Mouse (Mus musculus) neural tube, embryonic 15.5 days (tissue): Measurements from ENCODE around the gene Loxl1. TPM values are rescaled to one million over a fixed set of nuclear protein-coding genes. Genes with fewer than 3 reads are reported as not detected.

Experiments
- ATAC-seq: fragments of 200-750 bp; cut with Nextera tagmentation; 2 replicates; pipeline ENCODE4 v1.8.0; 2017; ENCODE audit warnings: mild to moderate bottlenecking, moderate TSS enrichment, moderate library complexity; ENCODE audit not compliant: low FRiP score
- H3K27ac ChIP-seq: fragments of 300-500 bp; sonication (generic); replicated peaks from 2 replicates; pipeline ENCODE4 v1.5.1; 2015; ENCODE audit warnings: mild to moderate bottlenecking, inconsistent platforms
- H3K27me3 ChIP-seq: fragments of 300-500 bp; sonication (generic); replicated peaks from 2 replicates; pipeline ENCODE4 v1.6.1; 2015; ENCODE audit warnings: inconsistent platforms
- H3K36me3 ChIP-seq: fragments of 300-500 bp; sonication (generic); 2 replicates; pipeline ENCODE4 v1.6.1; 2015; ENCODE audit warnings: inconsistent platforms
- H3K4me1 ChIP-seq: fragments of 300-500 bp; sonication (generic); 2 replicates; pipeline ENCODE4 v1.6.1; 2015; ENCODE audit warnings: inconsistent platforms
- H3K4me2 ChIP-seq: fragments of 300-500 bp; sonication (generic); 2 replicates; pipeline ENCODE4 v1.6.1; 2015; ENCODE audit warnings: inconsistent platforms, mild to moderate bottlenecking, moderate library complexity
- H3K4me3 ChIP-seq: fragments of 300-500 bp; sonication (generic); replicated peaks from 2 replicates; pipeline ENCODE4 v1.5.1; 2015; ENCODE audit warnings: mild to moderate bottlenecking, inconsistent platforms
- H3K9ac ChIP-seq: fragments of 300-500 bp; sonication (generic); replicated peaks from 2 replicates; pipeline ENCODE4 v1.6.1; 2015; ENCODE audit warnings: mild to moderate bottlenecking, inconsistent platforms
- H3K9me3 ChIP-seq: fragments of 300-500 bp; sonication (generic); replicated peaks from 2 replicates; pipeline ENCODE4 v1.6.1; 2016; ENCODE audit warnings: inconsistent platforms
- WGBS: fragments of 180-500 bp; shearing (Covaris S2); methylation state at CpG from one replicate; pipeline ENCODE4 v1.1.7; 2015; ENCODE audit warnings: mixed read lengths; 5-methylcytosine and 5-hydroxymethylcytosine counted together
- polyA plus RNA-seq: library from polyadenylated mRNA; unstranded; fragments of >200 nt; fragmentation: Nextera tagmentation; extraction: Ambion mirVana; gene quantifications from 2 replicates; pipeline ENCODE4 v1.2.1, GENCODE M21; 2015

Loxl1 gene
- polyA plus RNA-seq, result 10.2 and 12.1 TPM in 2 replicates

GRCm38 (mm10) chr9:58312944-58313359 lies at the start of gene Loxl1:
Gene Loxl1 (minus strand): TSS chr9:58313186.
- no peak within 1 kb of the TSS for H3K27ac ChIP-seq
- peak; percentile 33; the same call in 1 of the 2 replicates for ATAC-seq

GRCm38 (mm10) chr9:58361956-58362355 lies 49.0 kb upstream of the Loxl1 start:
- Histone ChIP-seq H3K4me1 (no peaks in the 10 kb centered on the region), H3K9me3 (no peaks in the 10 kb centered on the region), H3K4me2 (no peak overlapping the region), H3K9ac (no peak overlapping the region), H3K27ac (no peak overlapping the region), H3K36me3 (no peaks in the 10 kb centered on the region), H3K27me3 (no peaks in the 10 kb centered on the region), H3K4me3 (no peak overlapping the region)
- 78% methylated on average over 7 of the region's 7 CpGs for WGBS
- ATAC-seq, result no peak

More at GRCm38 (mm10) chr9:58312944-58313359, at the start of gene Loxl1:
- peaks cover 23% of the 10 kb centered on the region for H3K27me3 ChIP-seq
- H3K9ac ChIP-seq, result peak within 1 kb of the TSS; percentile 38; the same call in 1 of the 2 replicates
- H3K4me1 ChIP-seq, result peaks cover 50% of the 10 kb centered on the region
- no peaks in the 10 kb centered on the region for H3K9me3 ChIP-seq
- H3K4me2 ChIP-seq, result peak within 1 kb of the TSS; percentile 65
- H3K4me3 ChIP-seq, result peak within 1 kb of the TSS; percentile 38
- WGBS, result 1% methylated on average over 21 of the region's 21 CpGs
- no peaks in the 10 kb centered on the region for H3K36me3 ChIP-seq

- Histone ChIP-seq H3K9ac (no peak overlapping the region), H3K4me1 (no peaks in the 10 kb centered on the region), H3K4me3 (no peak overlapping the region), H3K27ac (no peak overlapping the region), H3K36me3 (no peaks in the 10 kb centered on the region), H3K4me2 (no peak overlapping the region), H3K27me3 (no peaks in the 10 kb centered on the region), H3K9me3 (no peaks in the 10 kb centered on the region)
- WGBS, result 75% methylated on average over 1 of the region's 1 CpGs
- no peak for ATAC-seq
Observed at GRCm38 (mm10) chr9:58361373-58361772, 48.4 kb upstream of the Loxl1 start.

- H3K36me3 ChIP-seq, result no peaks in the 10 kb centered on the region
- peak overlapping the region; percentile 9; the same call in 1 of the 2 replicates for H3K27ac ChIP-seq
- H3K4me1 ChIP-seq, result peaks cover 16% of the 10 kb centered on the region
- ATAC-seq, result no peak
- no peak overlapping the region for H3K9ac ChIP-seq
- no peak overlapping the region for H3K4me2 ChIP-seq
- WGBS, result 13% methylated on average over 6 of the region's 6 CpGs
- no peaks in the 10 kb centered on the region for H3K9me3 ChIP-seq
- H3K4me3 ChIP-seq, result no peak overlapping the region
- H3K27me3 ChIP-seq, result no peaks in the 10 kb centered on the region
Observed at GRCm38 (mm10) chr9:58355262-58356050, 42.5 kb upstream of the Loxl1 start.

GRCm38 (mm10) chr9:58354701-58355100 lies 41.7 kb upstream of the Loxl1 start:
- no peak overlapping the region for H3K9ac ChIP-seq
- H3K9me3 ChIP-seq, result no peaks in the 10 kb centered on the region
- WGBS, result 80% methylated on average over 6 of the region's 6 CpGs
- no peaks in the 10 kb centered on the region for H3K36me3 ChIP-seq
- no peaks in the 10 kb centered on the region for H3K27me3 ChIP-seq
- peaks cover 16% of the 10 kb centered on the region for H3K4me1 ChIP-seq
- H3K4me3 ChIP-seq, result no peak overlapping the region
- no peak overlapping the region for H3K4me2 ChIP-seq
- no peak overlapping the region for H3K27ac ChIP-seq
- ATAC-seq, result no peak

- no peak for ATAC-seq
- 84% methylated on average over 6 of the region's 6 CpGs for WGBS
Observed at GRCm38 (mm10) chr9:58353224-58353623, 40.2 kb upstream of the Loxl1 start.

GRCm38 (mm10) chr9:58347795-58348194 lies 34.8 kb upstream of the Loxl1 start:
- Histone ChIP-seq H3K27ac (no peak overlapping the region), H3K9ac (no peak overlapping the region), H3K4me2 (no peak overlapping the region), H3K36me3 (no peaks in the 10 kb centered on the region), H3K4me1 (peaks cover 10% of the 10 kb centered on the region), H3K4me3 (no peak overlapping the region), H3K9me3 (no peaks in the 10 kb centered on the region), H3K27me3 (no peaks in the 10 kb centered on the region)
- 92% methylated on average over 6 of the region's 6 CpGs for WGBS
- ATAC-seq, result no peak

More at GRCm38 (mm10) chr9:58353224-58353623, 40.2 kb upstream of the Loxl1 start:
- no peak overlapping the region for H3K9ac ChIP-seq
- H3K4me2 ChIP-seq, result no peak overlapping the region
- H3K27me3 ChIP-seq, result no peaks in the 10 kb centered on the region
- no peaks in the 10 kb centered on the region for H3K36me3 ChIP-seq
- H3K4me1 ChIP-seq, result peaks cover 16% of the 10 kb centered on the region
- no peak overlapping the region for H3K4me3 ChIP-seq
- H3K27ac ChIP-seq, result no peak overlapping the region
- no peaks in the 10 kb centered on the region for H3K9me3 ChIP-seq

- Histone ChIP-seq H3K4me1 (peaks cover 10% of the 10 kb centered on the region), H3K27ac (no peak overlapping the region), H3K36me3 (no peaks in the 10 kb centered on the region), H3K27me3 (no peaks in the 10 kb centered on the region), H3K4me2 (no peak overlapping the region), H3K9ac (no peak overlapping the region), H3K9me3 (no peaks in the 10 kb centered on the region), H3K4me3 (no peak overlapping the region)
- ATAC-seq, result no peak
- 24% methylated on average over 10 of the region's 10 CpGs for WGBS
Observed at GRCm38 (mm10) chr9:58346498-58346897, 33.5 kb upstream of the Loxl1 start.

- 62% methylated on average over 7 of the region's 7 CpGs for WGBS
- Histone ChIP-seq H3K27me3 (no peaks in the 10 kb centered on the region), H3K36me3 (no peaks in the 10 kb centered on the region), H3K4me1 (peaks cover 10% of the 10 kb centered on the region), H3K9ac (no peak overlapping the region), H3K4me2 (no peak overlapping the region), H3K9me3 (no peaks in the 10 kb centered on the region), H3K4me3 (no peak overlapping the region), H3K27ac (no peak overlapping the region)
- ATAC-seq, result no peak
Observed at GRCm38 (mm10) chr9:58345963-58346362, 33.0 kb upstream of the Loxl1 start.

- WGBS, result 97% methylated on average over 1 of the region's 1 CpGs
- Histone ChIP-seq H3K9ac (no peak overlapping the region), H3K4me3 (no peak overlapping the region), H3K4me2 (no peak overlapping the region), H3K27me3 (no peaks in the 10 kb centered on the region), H3K27ac (no peak overlapping the region), H3K9me3 (no peaks in the 10 kb centered on the region), H3K36me3 (no peaks in the 10 kb centered on the region), H3K4me1 (peaks cover 8% of the 10 kb centered on the region)
- no peak for ATAC-seq
Observed at GRCm38 (mm10) chr9:58341795-58342194, 28.8 kb upstream of the Loxl1 start.

GRCm38 (mm10) chr9:58336650-58337281 lies 23.8 kb upstream of the Loxl1 start:
- ATAC-seq, result no peak
- WGBS, result 79% methylated on average over 8 of the region's 8 CpGs

GRCm38 (mm10) chr9:58331276-58331675 lies 18.3 kb upstream of the Loxl1 start:
- Histone ChIP-seq H3K9ac (no peak overlapping the region), H3K9me3 (no peaks in the 10 kb centered on the region), H3K27me3 (no peaks in the 10 kb centered on the region), H3K4me1 (0 out of 2 replicates have a peak, but pooled peaks cover 3% of the 10 kb centered on the region), H3K36me3 (no peaks in the 10 kb centered on the region), H3K27ac (no peak overlapping the region), H3K4me3 (no peak overlapping the region), H3K4me2 (no peak overlapping the region)
- 75% methylated on average over 3 of the region's 3 CpGs for WGBS
- ATAC-seq, result no peak

More at GRCm38 (mm10) chr9:58336650-58337281, 23.8 kb upstream of the Loxl1 start:
- Histone ChIP-seq H3K27me3 (no peaks in the 10 kb centered on the region), H3K4me3 (no peak overlapping the region), H3K27ac (no peak overlapping the region), H3K9ac (no peak overlapping the region), H3K9me3 (no peaks in the 10 kb centered on the region), H3K36me3 (no peaks in the 10 kb centered on the region), H3K4me2 (no peak overlapping the region), H3K4me1 (no peaks in the 10 kb centered on the region)
